In the genomic region with DNA sequence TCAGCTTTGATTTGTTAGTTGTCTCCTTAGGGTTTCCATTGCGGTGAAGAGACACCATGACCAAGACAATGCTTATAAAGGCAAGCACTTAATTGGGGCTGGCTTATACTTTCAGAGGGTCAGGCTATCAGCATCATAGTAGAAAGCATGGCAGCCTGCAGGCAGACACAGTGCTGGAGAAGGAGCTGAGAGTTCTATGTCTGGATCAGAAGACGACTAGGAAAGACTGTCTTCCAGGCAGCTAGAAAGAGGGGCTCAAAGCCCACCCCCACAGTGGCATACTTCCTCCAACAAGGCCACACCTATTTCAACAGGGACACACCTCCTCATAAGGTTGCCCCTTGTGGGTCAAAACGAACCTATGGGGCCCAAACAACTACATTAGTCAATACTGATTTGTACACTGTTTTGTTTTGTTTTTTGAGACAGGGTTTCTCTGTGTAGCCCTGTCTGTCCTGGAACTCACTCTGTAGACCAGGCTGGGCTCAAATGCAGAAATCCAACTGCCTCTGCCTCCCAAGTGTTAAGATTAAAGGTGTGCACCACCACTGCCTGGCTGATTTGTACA, we compare ENCODE assay signal across 20 mouse cellular contexts.
"Had no signal": no experiment of that assay in that cellular context is flagged by ENCODE, and none has a peak within 500 bp of the region (broad histone marks: within the 10 kb centered on the region; RNA-seq: fewer than 3 reads in every experiment).

No protein-coding gene starts in this region.

- ATAC-seq: forebrain, embryonic 13.5 days; forebrain, embryonic 14.5 days; forebrain, embryonic 15.5 days; forebrain, embryonic 16.5 days; forebrain, postnatal 0 days had no signal

- DNase-seq: cerebellum, adult 9-10 months; cerebellum, adult 9-11 months; cerebellum, postnatal 10 days; cerebellum, postnatal 14 days; cerebellum, postnatal 25 days; cerebellum, postnatal 36 days; embryo, embryonic 11 days; forebrain, postnatal 0 days; gastrocnemius, adult 2 months; gastrocnemius, postnatal 10 days; gastrocnemius, postnatal 14 days; gastrocnemius, postnatal 25 days; gastrocnemius, postnatal 36 days; heart, adult 11 months; heart, adult 18-20 months; heart, adult 2 months had no signal
